31 mouse cellular contexts compared by ENCODE assay signal in the genomic region with DNA sequence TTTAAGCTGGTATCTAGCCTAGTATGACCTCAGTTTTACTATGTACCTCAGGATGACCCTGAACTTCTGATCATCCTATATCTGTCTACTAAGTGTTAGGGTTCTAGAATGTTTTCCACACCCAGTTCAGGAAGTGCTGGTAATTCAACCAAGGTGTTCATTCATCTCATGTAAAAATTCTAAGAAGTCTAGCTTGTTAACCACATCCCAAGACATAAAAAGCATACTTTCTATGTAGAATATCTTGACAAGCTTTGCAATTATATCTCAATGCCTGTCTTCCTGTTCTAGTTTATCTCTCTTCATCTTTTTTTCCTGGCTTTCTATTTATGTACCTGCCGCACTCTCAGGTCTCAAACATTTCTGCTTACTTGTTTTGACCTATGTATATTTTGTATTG. TPM values are rescaled to one million over a fixed set of nuclear protein-coding genes. Genes with fewer than 3 reads are reported as not detected.
DNase-seq lines count a peak whose midpoint lies in the region; ATAC-seq lines count a peak whose summit lies in the region.
"Had no signal": no experiment of that assay in that cellular context is flagged by ENCODE, and none has a peak within 500 bp of the region (broad histone marks: within the 10 kb centered on the region; RNA-seq: fewer than 3 reads in every experiment).

No protein-coding gene starts in this region.

- peak; percentile 2 for DNase-seq in CD4-positive, CD25-positive, alpha-beta regulatory T cell, adult 2 months (ENCODE audit: low read depth, low spot score)
- DNase-seq in naive thymus-derived CD4-positive, alpha-beta T cell, adult 2 months (ENCODE audit: low read depth) = peak; percentile 34
- DNase-seq in thymus, postnatal 4 days = no peak
- no peak for DNase-seq in left cerebral cortex, postnatal 14 days (ENCODE audit: low spot score in 2 of 2)
- DNase-seq: adrenal gland, adult 2 months; adrenal gland, postnatal 10 days; adrenal gland, postnatal 25 days; cerebellum, adult 11 months; cerebellum, adult 18-20 months; cerebellum, adult 8-10 months; cerebellum, adult 9-11 months; cerebellum, postnatal 14 days; cerebellum, postnatal 36 days; embryo, embryonic 11 days had no signal

- H3K36me3 ChIP-seq in hindbrain, embryonic 16.5 days (ENCODE audit: control insufficient read depth, insufficient read depth, low read length) = no peaks in the 10 kb centered on the region
- H3K36me3 ChIP-seq: embryonic facial prominence, embryonic 13.5 days; embryonic facial prominence, embryonic 15.5 days; forebrain, embryonic 10.5 days; forebrain, embryonic 12.5 days; G1E had no signal

- intact Hi-C loops in left cerebral cortex, postnatal 14 days (cut with DNase I) = no loop called here

- 98% methylated on average over 1 of the region's 1 CpGs for WGBS in hindbrain, embryonic 16.5 days

- H3K27ac ChIP-seq in hindbrain, embryonic 16.5 days (ENCODE audit: low read depth, low read length) = no peak overlapping the region
- H3K27ac ChIP-seq: embryonic facial prominence, embryonic 13.5 days; embryonic facial prominence, embryonic 15.5 days; forebrain, embryonic 10.5 days; forebrain, embryonic 12.5 days had no signal

- H3K4me1 ChIP-seq in hindbrain, embryonic 16.5 days (ENCODE audit: control insufficient read depth, insufficient read depth, low read depth, low read length) = no peaks in the 10 kb centered on the region
- H3K4me1 ChIP-seq: embryonic facial prominence, embryonic 13.5 days; embryonic facial prominence, embryonic 15.5 days; forebrain, embryonic 10.5 days; forebrain, embryonic 12.5 days had no signal

- no peak overlapping the region for H3K9ac ChIP-seq in hindbrain, embryonic 16.5 days (ENCODE audit: low read depth, low read length)
- H3K9ac ChIP-seq: embryonic facial prominence, embryonic 13.5 days; embryonic facial prominence, embryonic 15.5 days; forebrain, embryonic 12.5 days had no signal

- no peaks in the 10 kb centered on the region for H3K27me3 ChIP-seq in hindbrain, embryonic 16.5 days (replicated peaks; ENCODE audit: control insufficient read depth, insufficient read depth, low read length)
- H3K27me3 ChIP-seq: CH12.LX; embryonic facial prominence, embryonic 13.5 days; embryonic facial prominence, embryonic 15.5 days; forebrain, embryonic 12.5 days; Patski had no signal

- peak; percentile 70 for ATAC-seq in activated CD4-positive, CD25-positive, alpha-beta regulatory T cell, adult 4 months
- no peak for ATAC-seq in hindbrain, embryonic 16.5 days
- ATAC-seq: forebrain, embryonic 14.5 days; forebrain, embryonic 16.5 days; Patski had no signal

- H3K9me3 ChIP-seq in hindbrain, embryonic 16.5 days (ENCODE audit: control insufficient read depth, low read length) = no peaks in the 10 kb centered on the region
- H3K9me3 ChIP-seq: embryonic facial prominence, embryonic 15.5 days; forebrain, embryonic 12.5 days; G1E had no signal

- H3K4me2 ChIP-seq in hindbrain, embryonic 16.5 days (ENCODE audit: low read length) = no peak overlapping the region
- H3K4me2 ChIP-seq: embryonic facial prominence, embryonic 13.5 days; embryonic facial prominence, embryonic 15.5 days; forebrain, embryonic 12.5 days had no signal

- H3K4me3 ChIP-seq in hindbrain, embryonic 16.5 days (ENCODE audit: low read length) = no peak overlapping the region
- H3K4me3 ChIP-seq: embryonic facial prominence, embryonic 13.5 days; embryonic facial prominence, embryonic 15.5 days; erythroblast, embryonic 14.5 days; forebrain, embryonic 10.5 days; forebrain, embryonic 12.5 days had no signal

RNA-seq across cellular contexts. Expression of gene Fpr-rs4, which starts 16.8 kb away (rescaled TPM):
- polyA plus RNA-seq in activated CD4-positive, CD25-positive, alpha-beta regulatory T cell, adult 4 months (2017; shearing (Covaris generic)) = not detected
- total RNA-seq in left cerebral cortex, postnatal 14 days (2021) = not detected
- not detected in 2 replicates for polyA plus RNA-seq in hindbrain, embryonic 16.5 days (2015; fragmentation: Nextera tagmentation; extraction: Ambion mirVana)
- total RNA-seq: adrenal gland, adult 2 months; adrenal gland, postnatal 10 days; adrenal gland, postnatal 25 days; adrenal gland, postnatal 4 days; CH12.LX; common myeloid progenitor, adult 5-6 weeks had no signal
- polyA plus RNA-seq: adrenal gland, adult 2 months; brain, embryonic 14.5 days; C2C12; embryonic facial prominence, embryonic 11.5 days; embryonic facial prominence, embryonic 13.5 days; embryonic facial prominence, embryonic 15.5 days; erythroblast, embryonic 14.5 days; forebrain, embryonic 10.5 days; forebrain, embryonic 12.5 days; forebrain, embryonic 14.5 days; forebrain, embryonic 16.5 days; G1E; Patski had no signal

RNA-seq across cellular contexts. Expression of gene Vmn2r124, which starts 44.5 kb away (rescaled TPM):
- polyA plus RNA-seq in activated CD4-positive, CD25-positive, alpha-beta regulatory T cell, adult 4 months (2017; shearing (Covaris generic)) = under 1 TPM in 1 of 2 experiments, not detected in 1; 0.12 TPM
- total RNA-seq in left cerebral cortex, postnatal 14 days (2021) = under 1 TPM; 0.04 to 0.11 TPM
- 0.03 TPM in 1 of 2 replicates, not detected in the other for polyA plus RNA-seq in hindbrain, embryonic 16.5 days (2015; fragmentation: Nextera tagmentation; extraction: Ambion mirVana)
- total RNA-seq: adrenal gland, adult 2 months; adrenal gland, postnatal 10 days; adrenal gland, postnatal 25 days; adrenal gland, postnatal 4 days; CH12.LX; common myeloid progenitor, adult 5-6 weeks had no signal
- polyA plus RNA-seq: adrenal gland, adult 2 months; brain, embryonic 14.5 days; C2C12; embryonic facial prominence, embryonic 11.5 days; embryonic facial prominence, embryonic 13.5 days; erythroblast, embryonic 14.5 days; forebrain, embryonic 10.5 days; forebrain, embryonic 12.5 days; forebrain, embryonic 14.5 days; forebrain, embryonic 16.5 days; G1E; Patski had no signal

Comparison
In these comparisons a context has a peak if more than half of its experiments do, and no peak if none do; other contexts are left out.
1. DNase-seq: peak in CD4-positive, CD25-positive, alpha-beta regulatory T cell, adult 2 months (single experiment) and naive thymus-derived CD4-positive, alpha-beta T cell, adult 2 months (single experiment); none in thymus, postnatal 4 days (single experiment) and left cerebral cortex, postnatal 14 days (0 of 2).